ENCODE assay signal across 8 mouse cellular contexts in genomic region chr11:74523210-74523951, GRCm38 (mm10).
DNase-seq lines count a peak whose midpoint lies in the region; ATAC-seq and TF ChIP-seq lines count a peak whose summit lies in the region.

No protein-coding gene starts in this region.

- TF ChIP-seq POLR2A in thymus, adult 2 months (IDR thresholded peaks at IDR 0.05; ENCODE audit: control insufficient read depth, extremely low read depth, insufficient read depth, low read length, poor library complexity), result no peak

- ATAC-seq in hindbrain, embryonic 12.5 days (ENCODE audit: low FRiP score), result peak; percentile 8; the same call in 1 of the 2 replicates
- ATAC-seq in liver, embryonic 12.5 days, result no peak
- ATAC-seq in stomach, embryonic 14.5 days (ENCODE audit: insufficient number of reproducible peaks, insufficient read depth, low FRiP score, low read depth), result no peak

- no peak overlapping the region for H3K27ac ChIP-seq in thymus, adult 2 months (ENCODE audit: control insufficient read depth, insufficient read depth, low read length)
- peak overlapping the region; percentile 24 for H3K27ac ChIP-seq in hindbrain, embryonic 12.5 days
- no peak overlapping the region for H3K27ac ChIP-seq in liver, embryonic 12.5 days
- H3K27ac ChIP-seq in stomach, embryonic 14.5 days (ENCODE audit: low read length), result peak overlapping the region; percentile 52; the same call in 1 of the 2 replicates

- H3K27me3 ChIP-seq in thymus, adult 2 months (ENCODE audit: control insufficient read depth, insufficient read depth, low read length), result peaks cover 8% of the 10 kb centered on the region
- peaks cover 64% of the 10 kb centered on the region for H3K27me3 ChIP-seq in hindbrain, embryonic 12.5 days
- peaks cover 65% of the 10 kb centered on the region for H3K27me3 ChIP-seq in liver, embryonic 12.5 days (replicated peaks)
- peaks cover 9% of the 10 kb centered on the region; the same call in 1 of the 2 replicates for H3K27me3 ChIP-seq in stomach, embryonic 14.5 days (ENCODE audit: control insufficient read depth, insufficient read depth, low read length)

- H3K4me2 ChIP-seq in hindbrain, embryonic 12.5 days (replicated peaks), result peak overlapping the region; percentile 89
- H3K4me2 ChIP-seq in liver, embryonic 12.5 days, result peak overlapping the region; percentile 82
- peak overlapping the region; percentile 66 for H3K4me2 ChIP-seq in stomach, embryonic 14.5 days (replicated peaks; ENCODE audit: low read depth, low read length)

- TF ChIP-seq CTCF in thymus, adult 2 months (IDR thresholded peaks at IDR 0.05; ENCODE audit: borderline replicate concordance, control insufficient read depth, extremely low read depth, insufficient read depth, low read length, poor library complexity), result no peak

- peaks cover 26% of the 10 kb centered on the region for H3K4me1 ChIP-seq in thymus, adult 2 months (replicated peaks; ENCODE audit: control insufficient read depth, insufficient read depth, low read length)
- H3K4me1 ChIP-seq in hindbrain, embryonic 12.5 days, result peaks cover 27% of the 10 kb centered on the region
- peaks cover 27% of the 10 kb centered on the region for H3K4me1 ChIP-seq in liver, embryonic 12.5 days
- H3K4me1 ChIP-seq in stomach, embryonic 14.5 days (ENCODE audit: control insufficient read depth, insufficient read depth, low read length), result peaks cover 16% of the 10 kb centered on the region

- no peak for DNase-seq in thymus, adult 2 months
- no peak for DNase-seq in thymus, adult 18-20 months
- no peak for DNase-seq in thymus, postnatal 14 days
- DNase-seq in cerebellum, adult 11 months, result no peak
- no peak for DNase-seq in layer of hippocampus, adult 11-12 months (ENCODE audit: low spot score)

- no peaks in the 10 kb centered on the region for H3K9me3 ChIP-seq in hindbrain, embryonic 12.5 days (replicated peaks)
- H3K9me3 ChIP-seq in liver, embryonic 12.5 days (replicated peaks), result no peaks in the 10 kb centered on the region
- H3K9me3 ChIP-seq in stomach, embryonic 14.5 days (ENCODE audit: control insufficient read depth, low read depth, low read length), result no peaks in the 10 kb centered on the region

- WGBS in thymus, adult 2 months, result 27% methylated on average over 30 of the region's 30 CpGs
- WGBS in hindbrain, embryonic 12.5 days, result 2% methylated on average over 30 of the region's 30 CpGs
- 9% methylated on average over 30 of the region's 30 CpGs for WGBS in liver, embryonic 12.5 days (ENCODE audit: insufficient replicate concordance)
- 6% methylated on average over 30 of the region's 30 CpGs for WGBS in stomach, embryonic 14.5 days

- no peaks in the 10 kb centered on the region for H3K36me3 ChIP-seq in thymus, adult 2 months (ENCODE audit: control insufficient read depth, insufficient read depth, low read length)
- H3K36me3 ChIP-seq in hindbrain, embryonic 12.5 days, result no peaks in the 10 kb centered on the region
- H3K36me3 ChIP-seq in liver, embryonic 12.5 days, result no peaks in the 10 kb centered on the region
- H3K36me3 ChIP-seq in stomach, embryonic 14.5 days (ENCODE audit: control insufficient read depth, insufficient read depth, low read length), result no peaks in the 10 kb centered on the region

- H3K9ac ChIP-seq in hindbrain, embryonic 12.5 days, result peak overlapping the region; percentile 75
- H3K9ac ChIP-seq in liver, embryonic 12.5 days, result no peak overlapping the region
- peak overlapping the region; percentile 52; the same call in 1 of the 2 replicates for H3K9ac ChIP-seq in stomach, embryonic 14.5 days (replicated peaks; ENCODE audit: low read depth, low read length)

- peak overlapping the region; percentile 51 for H3K4me3 ChIP-seq in thymus, adult 2 months (ENCODE audit: control insufficient read depth, insufficient read depth, low read length)
- peak overlapping the region; percentile 70 for H3K4me3 ChIP-seq in hindbrain, embryonic 12.5 days
- H3K4me3 ChIP-seq in liver, embryonic 12.5 days, result peak overlapping the region; percentile 60
- H3K4me3 ChIP-seq in stomach, embryonic 14.5 days (ENCODE audit: low read depth, low read length), result peak overlapping the region; percentile 57

Comparison
In these comparisons a context has a peak if more than half of its experiments do, and no peak if none do; other contexts are left out.
1. H3K27ac ChIP-seq: peak in hindbrain, embryonic 12.5 days (single experiment) and stomach, embryonic 14.5 days (single experiment); none in thymus, adult 2 months (single experiment) and liver, embryonic 12.5 days (single experiment).
2. Peak in every context shown above with its lines, with median percentiles within 50 percentile points of each other: H3K4me3 ChIP-seq and H3K4me2 ChIP-seq.